Mouse (Mus musculus) neural tube, embryonic 15.5 days (tissue): ENCODE data around the gene Atpaf1. TPM values are rescaled to one million over a fixed set of nuclear protein-coding genes. Genes with fewer than 3 reads are reported as not detected.

Experiments
- ATAC-seq: fragments of 200-750 bp; cut with Nextera tagmentation; 2 replicates; pipeline ENCODE4 v1.8.0; 2017; ENCODE audit warnings: mild to moderate bottlenecking, moderate TSS enrichment, moderate library complexity; ENCODE audit not compliant: low FRiP score
- H3K27ac ChIP-seq: fragments of 300-500 bp; sonication (generic); replicated peaks from 2 replicates; pipeline ENCODE4 v1.5.1; 2015; ENCODE audit warnings: mild to moderate bottlenecking, inconsistent platforms
- H3K27me3 ChIP-seq: fragments of 300-500 bp; sonication (generic); replicated peaks from 2 replicates; pipeline ENCODE4 v1.6.1; 2015; ENCODE audit warnings: inconsistent platforms
- H3K36me3 ChIP-seq: fragments of 300-500 bp; sonication (generic); 2 replicates; pipeline ENCODE4 v1.6.1; 2015; ENCODE audit warnings: inconsistent platforms
- H3K4me1 ChIP-seq: fragments of 300-500 bp; sonication (generic); 2 replicates; pipeline ENCODE4 v1.6.1; 2015; ENCODE audit warnings: inconsistent platforms
- H3K4me2 ChIP-seq: fragments of 300-500 bp; sonication (generic); 2 replicates; pipeline ENCODE4 v1.6.1; 2015; ENCODE audit warnings: inconsistent platforms, mild to moderate bottlenecking, moderate library complexity
- H3K4me3 ChIP-seq: fragments of 300-500 bp; sonication (generic); replicated peaks from 2 replicates; pipeline ENCODE4 v1.5.1; 2015; ENCODE audit warnings: mild to moderate bottlenecking, inconsistent platforms
- H3K9ac ChIP-seq: fragments of 300-500 bp; sonication (generic); replicated peaks from 2 replicates; pipeline ENCODE4 v1.6.1; 2015; ENCODE audit warnings: mild to moderate bottlenecking, inconsistent platforms
- H3K9me3 ChIP-seq: fragments of 300-500 bp; sonication (generic); replicated peaks from 2 replicates; pipeline ENCODE4 v1.6.1; 2016; ENCODE audit warnings: inconsistent platforms
- WGBS: fragments of 180-500 bp; shearing (Covaris S2); methylation state at CpG from one replicate; pipeline ENCODE4 v1.1.7; 2015; ENCODE audit warnings: mixed read lengths; 5-methylcytosine and 5-hydroxymethylcytosine counted together
- polyA plus RNA-seq: library from polyadenylated mRNA; unstranded; fragments of >200 nt; fragmentation: Nextera tagmentation; extraction: Ambion mirVana; gene quantifications from 2 replicates; pipeline ENCODE4 v1.2.1, GENCODE M21; 2015

The Atpaf1 gene
- polyA plus RNA-seq, 1 experiment from 2014 or later = 42.0 TPM

DNA sequence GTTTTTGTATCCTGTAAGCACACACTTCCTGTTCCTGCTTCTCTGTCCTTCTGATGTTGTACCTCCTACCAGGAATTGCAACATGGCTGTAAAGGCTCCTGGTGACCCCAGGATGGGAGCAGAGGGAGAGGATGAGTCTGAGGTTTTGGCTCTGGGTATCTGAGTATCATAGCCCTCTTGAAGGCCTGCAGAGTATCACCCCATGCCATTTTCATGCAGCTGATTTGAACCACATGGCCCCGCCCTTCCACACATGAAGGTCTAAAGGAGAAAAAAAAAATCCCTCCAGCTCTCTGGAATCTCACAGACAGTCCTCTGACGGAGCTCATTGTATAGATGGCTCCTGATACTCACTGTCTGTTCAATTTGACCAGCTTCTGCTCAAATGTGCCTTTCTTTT lies 65.5 kb downstream of the Atpaf1 start:
- Histone ChIP-seq H3K27ac (no peak overlapping the region), H3K4me2 (no peak overlapping the region), H3K4me3 (no peak overlapping the region), H3K9me3 (no peaks in the 10 kb centered on the region), H3K4me1 (peaks cover 8% of the 10 kb centered on the region), H3K36me3 (peaks cover 20% of the 10 kb centered on the region), H3K27me3 (no peaks in the 10 kb centered on the region), H3K9ac (no peak overlapping the region)
- ATAC-seq = no peak
- WGBS = 81% methylated on average over 2 of the region's 2 CpGs

DNA sequence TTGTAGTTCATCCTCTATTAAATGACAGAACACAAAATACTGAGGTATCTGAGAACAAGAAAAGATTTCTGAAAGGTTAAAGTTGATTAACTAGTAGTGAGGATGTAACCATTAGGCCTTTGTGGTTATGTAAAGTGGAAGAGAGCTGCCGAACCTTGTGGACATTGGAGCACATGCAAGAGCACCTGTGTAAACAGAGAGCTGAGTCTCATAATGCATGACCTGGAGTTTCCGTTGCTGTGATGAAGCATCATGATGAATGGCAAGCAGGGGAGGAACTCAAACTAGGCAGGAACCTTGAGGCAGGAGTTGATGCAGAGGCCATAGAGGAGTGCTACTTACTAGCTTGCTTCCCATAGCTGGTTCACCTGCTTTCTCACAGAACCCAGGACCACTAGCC lies 66.0 kb downstream of the Atpaf1 start:
- H3K4me1 ChIP-seq = peaks cover 13% of the 10 kb centered on the region
- H3K36me3 ChIP-seq = peaks cover 20% of the 10 kb centered on the region
- no peak for ATAC-seq
- H3K9me3 ChIP-seq = no peaks in the 10 kb centered on the region
- 53% methylated on average over 2 of the region's 2 CpGs for WGBS
- H3K27ac ChIP-seq = no peak overlapping the region
- no peak overlapping the region for H3K9ac ChIP-seq
- no peak overlapping the region for H3K4me3 ChIP-seq
- no peaks in the 10 kb centered on the region for H3K27me3 ChIP-seq
- no peak overlapping the region for H3K4me2 ChIP-seq

DNA sequence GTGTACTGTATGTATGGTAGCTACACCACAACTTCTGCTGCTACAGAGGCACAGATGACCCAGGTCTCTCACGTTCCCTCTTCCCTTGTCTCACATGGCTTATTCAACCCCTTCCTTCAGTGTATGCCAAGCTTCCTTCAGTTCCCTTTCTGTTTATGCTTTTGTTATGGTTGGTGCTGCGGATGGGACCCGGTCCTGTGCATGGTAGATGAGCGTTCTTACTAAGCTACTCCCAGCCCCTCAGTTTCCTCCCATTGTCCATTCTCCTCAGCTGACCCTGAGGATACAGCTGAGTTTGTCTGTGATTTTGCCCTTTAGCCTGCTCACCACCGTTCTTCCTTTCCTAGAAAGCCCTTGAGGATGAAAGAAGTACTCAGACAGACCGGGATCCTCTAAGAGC lies 67.0 kb downstream of the Atpaf1 start:
- no peak overlapping the region for H3K27ac ChIP-seq
- H3K4me3 ChIP-seq = no peak overlapping the region
- no peak overlapping the region for H3K4me2 ChIP-seq
- peaks cover 22% of the 10 kb centered on the region for H3K4me1 ChIP-seq
- no peak for ATAC-seq
- H3K9ac ChIP-seq = no peak overlapping the region
- no peaks in the 10 kb centered on the region for H3K27me3 ChIP-seq
- peaks cover 20% of the 10 kb centered on the region for H3K36me3 ChIP-seq
- no peaks in the 10 kb centered on the region for H3K9me3 ChIP-seq
- whole genome bisulfite sequencing = 89% methylated on average over 6 of the region's 6 CpGs

DNA sequence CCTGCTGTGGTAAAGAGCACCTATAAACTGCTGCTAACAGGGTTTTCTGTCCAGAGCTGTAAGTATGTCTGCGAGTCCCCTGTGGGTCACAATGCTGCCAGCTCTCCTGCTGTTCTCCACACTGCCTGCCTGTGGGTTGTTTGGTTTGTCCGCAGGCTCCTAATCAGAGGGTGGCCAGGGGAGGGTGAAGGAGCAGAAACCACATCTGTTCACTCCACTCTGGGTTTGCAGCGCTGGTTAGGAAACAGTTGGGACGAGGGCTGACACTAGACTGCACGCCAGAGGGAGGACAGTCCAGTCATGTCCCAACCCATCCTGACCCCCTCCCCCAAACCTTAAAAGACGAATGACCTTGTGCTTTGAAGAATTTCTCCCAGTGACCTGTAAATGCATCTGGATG lies 70.5 kb downstream of the Atpaf1 start:
- Histone ChIP-seq H3K36me3 (peaks cover 16% of the 10 kb centered on the region; the same call in 1 of the 2 replicates), H3K27ac (peak overlapping the region; percentile 46), H3K4me2 (no peak overlapping the region), H3K9ac (no peak overlapping the region), H3K4me3 (no peak overlapping the region), H3K4me1 (peaks cover 24% of the 10 kb centered on the region), H3K27me3 (no peaks in the 10 kb centered on the region), H3K9me3 (no peaks in the 10 kb centered on the region)
- 50% methylated on average over 6 of the region's 6 CpGs for WGBS
- no peak for ATAC-seq

DNA sequence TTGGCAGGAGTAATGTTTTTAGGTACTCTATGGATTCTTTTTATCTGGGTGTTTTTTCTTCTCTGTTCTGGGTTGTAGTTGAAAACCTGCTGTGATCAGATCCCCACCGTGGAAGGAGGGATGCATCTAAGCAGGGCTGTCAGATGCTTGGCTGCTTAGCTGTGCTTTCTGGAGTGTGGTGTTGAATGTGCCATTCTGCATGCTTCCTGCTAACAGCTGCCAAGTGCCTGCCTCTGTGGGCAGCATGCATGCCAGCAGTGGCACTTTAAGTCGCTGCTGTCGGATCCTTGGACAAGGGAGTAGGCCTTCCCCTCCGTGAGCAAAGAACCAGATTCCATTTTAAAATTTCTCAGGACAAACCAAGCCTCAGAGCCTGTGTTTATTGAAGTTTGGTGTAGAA lies 71.0 kb downstream of the Atpaf1 start:
- ATAC-seq = peak; percentile 53; the same call in 1 of the 2 replicates
- Histone ChIP-seq H3K4me1 (peaks cover 24% of the 10 kb centered on the region), H3K27ac (peak overlapping the region; percentile 46; the same call in 1 of the 2 replicates), H3K4me2 (no peak overlapping the region), H3K9me3 (no peaks in the 10 kb centered on the region), H3K36me3 (peaks cover 16% of the 10 kb centered on the region; the same call in 1 of the 2 replicates), H3K9ac (no peak overlapping the region), H3K4me3 (no peak overlapping the region), H3K27me3 (no peaks in the 10 kb centered on the region)
- 33% methylated on average over 4 of the region's 4 CpGs for WGBS

DNA sequence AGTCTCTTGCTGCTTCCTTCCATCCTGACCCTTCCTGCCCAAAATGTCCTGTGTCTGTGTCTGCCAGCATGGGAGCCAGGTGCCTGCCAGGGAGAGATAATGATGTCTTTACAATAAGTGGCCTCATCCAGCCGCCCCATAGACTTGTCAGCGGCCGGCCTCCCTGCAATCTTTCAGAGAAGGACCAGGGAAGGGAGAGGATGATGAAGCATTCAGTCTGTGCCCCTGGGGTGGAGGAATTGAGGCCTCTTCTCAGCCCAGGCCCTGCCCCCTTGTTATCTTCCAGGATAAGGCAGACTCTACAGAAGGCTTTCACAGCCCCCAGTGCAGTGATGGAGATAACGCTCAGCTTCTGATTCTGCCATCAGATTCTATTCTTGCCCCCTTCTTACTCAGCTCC lies 71.7 kb downstream of the Atpaf1 start:
- H3K4me1 ChIP-seq = peaks cover 24% of the 10 kb centered on the region
- no peaks in the 10 kb centered on the region for H3K27me3 ChIP-seq
- no peak for ATAC-seq
- peaks cover 16% of the 10 kb centered on the region; the same call in 1 of the 2 replicates for H3K36me3 ChIP-seq
- no peak overlapping the region for H3K4me2 ChIP-seq
- 0 out of 2 replicates have a peak overlapping the region, but pooled peaks have one; percentile 46 for H3K27ac ChIP-seq
- no peak overlapping the region for H3K4me3 ChIP-seq
- WGBS = 45% methylated on average over 4 of the region's 4 CpGs
- H3K9me3 ChIP-seq = no peaks in the 10 kb centered on the region
- H3K9ac ChIP-seq = no peak overlapping the region

DNA sequence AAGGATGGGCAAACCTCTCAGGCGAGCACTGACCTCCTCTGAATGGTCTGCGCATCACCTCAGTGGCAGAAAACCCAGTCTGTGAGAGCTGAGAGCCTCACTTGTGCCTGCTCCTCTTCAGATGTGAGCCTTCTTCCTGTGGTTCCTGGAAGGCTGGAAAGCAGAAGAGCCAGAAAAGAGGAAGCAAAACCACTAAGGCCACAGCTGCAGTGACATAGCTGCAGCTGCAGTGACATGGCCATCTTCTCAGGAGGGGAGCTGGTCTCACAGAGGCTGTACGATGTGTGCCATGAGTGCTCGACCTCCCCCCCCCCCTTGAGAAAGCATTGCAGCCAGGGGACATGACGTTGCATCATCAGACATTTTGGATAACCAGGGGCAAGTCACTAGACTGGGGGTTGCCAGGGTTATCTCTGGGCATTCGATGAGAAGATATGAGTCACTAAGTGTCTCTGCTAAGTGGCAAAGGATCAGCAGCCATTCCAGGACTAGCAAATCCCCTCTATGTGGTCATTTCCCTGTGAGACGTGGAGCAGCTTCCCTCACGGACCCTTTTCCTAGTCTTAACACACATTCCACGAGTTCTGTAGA lies 72.8 kb downstream of the Atpaf1 start:
- ATAC-seq = no peak
- H3K9ac ChIP-seq = no peak overlapping the region
- H3K4me3 ChIP-seq = no peak overlapping the region
- H3K36me3 ChIP-seq = peaks cover 16% of the 10 kb centered on the region; the same call in 1 of the 2 replicates
- H3K9me3 ChIP-seq = no peaks in the 10 kb centered on the region
- peaks cover 24% of the 10 kb centered on the region for H3K4me1 ChIP-seq
- H3K4me2 ChIP-seq = no peak overlapping the region
- no peak overlapping the region for H3K27ac ChIP-seq
- 82% methylated on average over 9 of the region's 9 CpGs for WGBS
- no peaks in the 10 kb centered on the region for H3K27me3 ChIP-seq

DNA sequence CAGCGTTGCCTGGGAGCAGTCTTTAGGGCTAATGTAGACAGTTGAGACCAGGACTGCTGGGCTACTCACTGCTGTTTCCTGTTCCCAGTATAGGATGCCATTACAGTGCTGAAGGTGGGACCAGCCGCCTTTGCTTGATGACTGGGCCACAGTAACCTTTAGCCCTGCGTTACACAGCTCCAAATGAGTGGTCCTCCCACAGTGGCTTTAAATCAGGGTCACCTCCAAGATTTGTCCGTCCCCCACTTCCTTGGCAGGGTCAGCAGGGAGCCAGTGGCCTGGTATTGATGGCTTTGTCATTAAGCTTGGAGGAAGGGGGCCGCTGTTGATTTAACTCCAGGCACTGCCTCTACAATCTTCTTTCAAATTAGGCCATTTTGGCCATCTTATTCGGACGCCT lies 78.7 kb downstream of the Atpaf1 start:
- Histone ChIP-seq H3K4me2 (no peak overlapping the region), H3K27me3 (no peaks in the 10 kb centered on the region), H3K27ac (0 out of 2 replicates have a peak overlapping the region, but pooled peaks have one; percentile 15), H3K9ac (no peak overlapping the region), H3K4me3 (no peak overlapping the region), H3K36me3 (peaks cover 13% of the 10 kb centered on the region; the same call in 1 of the 2 replicates), H3K4me1 (peaks cover 14% of the 10 kb centered on the region), H3K9me3 (no peaks in the 10 kb centered on the region)
- no peak for ATAC-seq
- WGBS = 37% methylated on average over 7 of the region's 7 CpGs

DNA sequence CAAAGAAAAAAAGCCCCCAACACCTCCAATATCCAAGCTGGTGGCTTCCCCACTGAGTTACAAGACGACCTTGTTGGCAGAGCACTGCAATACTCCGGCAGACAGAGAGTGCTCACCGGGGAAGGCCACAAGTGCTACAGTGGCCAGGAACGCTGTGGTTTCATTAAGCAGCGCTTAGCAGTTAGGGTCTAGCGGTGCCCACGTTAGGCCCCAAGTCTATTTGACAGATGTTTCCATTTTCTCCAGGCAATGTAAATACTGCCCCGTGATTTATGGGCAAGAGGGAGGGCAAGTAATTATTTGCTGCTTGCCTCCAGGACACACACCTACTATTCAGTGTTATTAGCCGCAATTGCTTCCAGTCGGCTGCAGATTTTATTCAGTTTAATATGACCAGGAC lies 79.3 kb downstream of the Atpaf1 start:
- H3K27ac ChIP-seq = no peak overlapping the region

More for the DNA sequence above, 79.3 kb downstream of the Atpaf1 start:
- Histone ChIP-seq H3K4me2 (no peak overlapping the region), H3K36me3 (peaks cover 13% of the 10 kb centered on the region; the same call in 1 of the 2 replicates), H3K9ac (no peak overlapping the region), H3K9me3 (no peaks in the 10 kb centered on the region), H3K27me3 (no peaks in the 10 kb centered on the region), H3K4me3 (no peak overlapping the region), H3K4me1 (peaks cover 17% of the 10 kb centered on the region)
- 16% methylated on average over 10 of the region's 10 CpGs for WGBS
- 0 out of 2 replicates have a peak, but pooled peaks have one; percentile 34 for ATAC-seq

Other genes starting within 250 kb of the Atpaf1 start
- gene Cyp4a31, start 221.2 kb upstream of the Atpaf1 start, polyA plus RNA-seq = not detected in 2 replicates
- not detected in 2 replicates for gene Cyp4a32, start 183.8 kb upstream of the Atpaf1 start, polyA plus RNA-seq
- 1.3 TPM in 2 replicates for gene Cyp4b1, start 137.1 kb upstream of the Atpaf1 start, polyA plus RNA-seq
- 15.3 and 22.3 TPM in 2 replicates for gene Efcab14, start 47.1 kb upstream of the Atpaf1 start, polyA plus RNA-seq
- 0.33 and 0.40 TPM in 2 replicates for gene Tex38, start 3.8 kb upstream of the Atpaf1 start, polyA plus RNA-seq
- gene Mob3c, start 43.3 kb downstream of the Atpaf1 start, polyA plus RNA-seq = 8.1 and 8.4 TPM in 2 replicates
- 25.3 and 30.3 TPM in 2 replicates for gene Mknk1, start 54.4 kb downstream of the Atpaf1 start, polyA plus RNA-seq
- 0.12 and 0.19 TPM in 2 replicates for gene Kncn, start 99.6 kb downstream of the Atpaf1 start, polyA plus RNA-seq
- 1.2 and 1.3 TPM in 2 replicates for gene 6430628N08Rik, start 105.9 kb downstream of the Atpaf1 start, polyA plus RNA-seq
- gene Dmbx1, start 155.1 kb downstream of the Atpaf1 start, polyA plus RNA-seq = 1.2 and 2.1 TPM in 2 replicates
- gene Faah, start 233.1 kb downstream of the Atpaf1 start, polyA plus RNA-seq = 18.9 and 22.8 TPM in 2 replicates